Mouse (Mus musculus) liver, adult (tissue): ENCODE data around the gene Klf3.

Source experiments
- GATA4 ChIP-seq: IDR thresholded peaks from 2 replicates; pipeline ENCODE4 v1.6.1; 2014; ENCODE audit warnings: mild to moderate bottlenecking, low read length; ENCODE audit not compliant: insufficient replicate concordance

Gene Klf3

DNA sequence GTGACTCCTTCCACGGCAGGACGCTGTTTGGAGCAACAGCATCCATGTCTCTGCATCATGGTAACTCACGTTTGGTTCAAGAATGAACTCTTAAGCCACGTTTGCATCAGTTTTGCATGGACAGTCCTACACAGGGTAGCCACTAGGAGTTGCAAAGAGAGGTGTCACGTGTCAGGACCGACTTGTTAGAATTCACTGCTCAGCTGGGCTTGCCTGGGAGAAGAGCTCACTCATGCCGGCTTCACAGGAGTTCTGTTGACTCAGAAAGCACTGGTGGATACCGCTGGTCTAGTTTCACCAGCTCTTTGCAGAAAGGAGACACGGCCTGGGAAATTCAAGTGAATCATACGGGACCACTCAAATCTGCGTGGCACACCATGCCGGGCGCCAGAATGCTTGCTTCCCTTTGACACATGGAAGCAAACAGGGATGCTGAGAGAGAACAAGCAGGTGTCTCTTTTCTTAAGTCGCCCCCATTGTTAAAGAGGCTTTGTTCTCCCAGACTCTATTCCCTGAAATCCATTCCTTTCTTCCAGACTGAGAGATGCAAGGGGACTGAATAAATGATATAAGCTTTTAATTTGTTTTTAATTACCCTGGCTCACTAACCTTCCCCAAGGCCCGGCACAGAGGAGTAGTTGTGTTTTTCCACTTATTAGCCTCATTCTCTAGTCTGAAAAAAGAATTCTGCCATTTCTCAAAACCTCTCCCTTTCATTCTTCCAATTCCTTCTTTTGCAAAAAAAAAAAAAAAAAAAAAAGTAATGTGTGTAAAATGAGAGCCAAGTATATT, 74.2 kb downstream of the Klf3 start:
- no peak for TF ChIP-seq GATA4

DNA sequence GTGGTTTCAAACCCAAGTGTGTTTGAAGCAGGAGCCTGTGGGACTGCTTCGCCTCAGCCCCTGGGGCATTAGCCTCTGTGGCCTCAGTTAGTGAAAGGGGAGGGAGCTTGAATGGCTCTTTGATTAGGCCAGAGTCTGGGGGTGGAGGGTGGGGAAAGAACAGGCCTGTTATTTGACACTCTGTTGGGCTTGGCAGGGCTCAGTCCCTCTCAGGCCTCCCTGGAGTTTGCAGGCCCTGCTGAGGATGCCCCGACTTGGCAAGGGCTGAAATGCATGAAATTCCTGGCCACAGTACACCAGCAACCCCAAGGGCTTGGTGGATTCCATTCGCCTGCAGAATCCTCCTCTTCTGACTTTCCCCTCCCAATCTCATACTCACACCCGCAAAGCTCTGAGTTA, 74.8 kb downstream of the Klf3 start:
- no peak for TF ChIP-seq GATA4

DNA sequence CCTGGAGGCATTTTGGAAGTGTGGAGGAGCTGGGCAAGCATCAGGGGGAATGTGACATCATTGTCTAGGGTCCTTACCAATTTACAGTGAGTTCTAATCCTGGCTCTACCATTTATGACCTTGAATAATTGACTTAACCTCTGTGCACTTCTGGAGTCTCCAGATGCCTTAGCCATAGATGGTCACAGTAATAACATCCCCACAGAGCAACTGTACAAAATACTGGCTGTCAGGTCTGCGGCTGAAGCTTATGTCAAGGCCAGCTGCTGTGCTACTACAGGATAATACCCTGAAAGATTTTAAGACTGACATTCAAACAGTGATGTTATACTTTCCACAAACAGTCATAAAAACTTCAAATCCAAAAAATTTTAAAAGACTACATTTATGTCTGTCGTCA, 75.3 kb downstream of the Klf3 start:
- no peak for TF ChIP-seq GATA4

DNA sequence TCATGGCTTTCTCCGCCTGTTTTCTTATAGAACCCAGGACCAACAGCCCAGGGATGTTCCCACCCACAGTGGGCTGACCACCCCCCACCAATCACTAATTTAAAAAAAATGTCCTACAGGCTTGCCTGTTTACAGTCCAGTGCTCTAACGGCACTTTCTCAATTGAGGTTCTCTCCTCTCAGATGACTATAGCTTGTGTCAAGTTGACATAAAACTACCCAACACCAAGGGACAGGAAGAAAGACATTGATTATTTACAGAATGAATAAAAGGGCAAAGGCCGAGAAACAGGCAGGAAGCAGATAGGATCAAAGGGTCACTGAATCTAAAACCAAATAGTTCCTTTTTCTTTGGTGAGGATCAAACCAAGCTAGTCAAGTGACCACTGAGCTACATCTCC, 76.1 kb downstream of the Klf3 start:
- no peak for TF ChIP-seq GATA4
